Mouse (Mus musculus) granulocyte monocyte progenitor cell, adult 5-6 weeks (primary cell): ENCODE data around the gene Osbpl8. TPM values are rescaled to one million over a fixed set of nuclear protein-coding genes. Genes with fewer than 3 reads are reported as not detected.
A peak's percentile ranks its signal among the peaks of the same experiment; 100 is the strongest.

Experiments used
- ATAC-seq: replicated peaks from 2 replicates; pipeline ENCODE4 v1.8.0; 2016; ENCODE audit warnings: mild to moderate bottlenecking, moderate TSS enrichment, inconsistent platforms; ENCODE audit not compliant: poor library complexity, severe bottlenecking
- total RNA-seq, 2 experiments: library from RNA; stranded (forward) in 1 of 2; stranded (reverse) in 1 of 2; fragments of 200-712, 200-1000 nt in 1 of 2; fragments of >200 nt in 1 of 2; fragmentation: Nextera tagmentation in 1 of 2; gene quantifications; 2 replicates each; pipeline ENCODE4 v1.2.3; 2014 to 2017

Gene Osbpl8
- total RNA-seq, 2 experiments from 2014 or later: 60.6 to 90.3 TPM

- ATAC-seq: no peak
These were observed 20.1 kb upstream of the Osbpl8 start for GRCm38 (mm10) chr10:111144371-111144959.

GRCm38 (mm10) chr10:111149761-111150160, 14.8 kb upstream of the Osbpl8 start:
- no peak for ATAC-seq

- ATAC-seq: no peak
These were observed 9.5 kb upstream of the Osbpl8 start for GRCm38 (mm10) chr10:111155065-111155464.

- ATAC-seq: no peak
These were observed 9.0 kb upstream of the Osbpl8 start for GRCm38 (mm10) chr10:111155571-111155970.

GRCm38 (mm10) chr10:111156394-111157190, 8.0 kb upstream of the Osbpl8 start:
- ATAC-seq: 0 out of 2 replicates have a peak, but pooled peaks have one; percentile 4

- ATAC-seq: no peak
These were observed 7.3 kb upstream of the Osbpl8 start for GRCm38 (mm10) chr10:111157241-111157659.

- peak; percentile 54 for ATAC-seq
These were observed 4.6 kb upstream of the Osbpl8 start for GRCm38 (mm10) chr10:111159789-111160522.

GRCm38 (mm10) chr10:111160540-111160939, 4.0 kb upstream of the Osbpl8 start:
- no peak for ATAC-seq

- ATAC-seq: peak; percentile 21
These were observed 3.2 kb upstream of the Osbpl8 start for GRCm38 (mm10) chr10:111161373-111161772.

GRCm38 (mm10) chr10:111163025-111163424, 1.5 kb upstream of the Osbpl8 start:
- no peak for ATAC-seq

- no peak for ATAC-seq
These were observed 831 bp upstream of the Osbpl8 start for GRCm38 (mm10) chr10:111163601-111164240.

GRCm38 (mm10) chr10:111165219-111165981, 848 bp downstream of the Osbpl8 start:
- peak; percentile 63 for ATAC-seq

GRCm38 (mm10) chr10:111166057-111166841, 1.7 kb downstream of the Osbpl8 start:
- ATAC-seq: no peak

GRCm38 (mm10) chr10:111167444-111167843, 2.9 kb downstream of the Osbpl8 start:
- no peak for ATAC-seq

- no peak for ATAC-seq
These were observed 3.8 kb downstream of the Osbpl8 start for GRCm38 (mm10) chr10:111168305-111168704.

- ATAC-seq: peak; percentile 71
These were observed 6.8 kb downstream of the Osbpl8 start for GRCm38 (mm10) chr10:111171246-111171934.

GRCm38 (mm10) chr10:111173589-111174247, 9.2 kb downstream of the Osbpl8 start:
- ATAC-seq: no peak

- no peak for ATAC-seq
These were observed 12.8 kb downstream of the Osbpl8 start for GRCm38 (mm10) chr10:111177336-111177735.
